Mouse (Mus musculus): ENCODE measurements around the gene Mdfi.

DNA sequence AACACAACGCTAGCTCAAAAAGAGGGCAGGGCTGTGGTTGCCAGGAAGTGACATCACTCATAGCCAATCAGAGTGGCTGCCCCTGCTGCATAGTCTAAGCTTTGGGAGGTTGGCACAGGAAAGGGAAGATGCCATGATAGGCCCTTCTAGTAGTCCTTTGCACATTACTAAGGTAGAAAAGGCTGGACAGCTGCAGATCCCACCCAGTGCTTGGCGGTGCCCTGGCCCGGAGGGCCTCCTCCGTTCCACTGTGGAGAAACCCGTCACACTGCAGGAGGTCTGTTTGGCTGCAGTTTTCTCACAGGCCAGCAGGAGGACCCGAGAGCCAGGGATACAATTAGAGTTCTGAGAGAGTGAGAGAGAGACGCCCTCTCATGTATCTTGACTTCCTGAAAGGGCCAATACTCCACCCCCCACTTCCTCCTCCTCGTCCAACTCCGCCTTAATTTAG is 38.9 kb upstream of the Mdfi start:
- TF ChIP-seq CTCF (IDR thresholded peaks at IDR 0.05; ENCODE audit: low read depth, low read length) (peak; percentile 86), POLR2A (IDR thresholded peaks at IDR 0.05; ENCODE audit: extremely low read depth, insufficient read depth, low read length) (no peak)
